Mouse (Mus musculus): ENCODE results near the gene Mbd3l1.

Mbd3l1 gene

GRCm38 (mm10) chr9:18478168-18478567, at the start of gene Mbd3l1, which contains the start of gene Zfp558:
TSS of gene Mbd3l1 (plus strand) at chr9:18478359.
TSS of gene Zfp558 (minus strand) at chr9:18478268.
- DNase-seq (ENCODE audit: low read depth, low spot score): no peak

- DNase-seq (ENCODE audit: low read depth, low spot score): no peak
Measured at GRCm38 (mm10) chr9:18430354-18430753, 47.8 kb upstream of the Mbd3l1 start, which contains the start of gene Mbd3l2. TSS of gene Mbd3l2 (plus strand) at chr9:18430654.

GRCm38 (mm10) chr9:18431687-18432086, 46.5 kb upstream of the Mbd3l1 start:
- DNase-seq (ENCODE audit: low read depth, low spot score): no peak

- no peak for DNase-seq (ENCODE audit: low read depth, low spot score)
Measured at GRCm38 (mm10) chr9:18456520-18456919, 21.6 kb upstream of the Mbd3l1 start.

GRCm38 (mm10) chr9:18467350-18467749, 10.8 kb upstream of the Mbd3l1 start:
- no peak for DNase-seq (ENCODE audit: low read depth, low spot score)

- DNase-seq (ENCODE audit: low read depth, low spot score): no peak
Measured at GRCm38 (mm10) chr9:18468005-18468404, 10.2 kb upstream of the Mbd3l1 start.

GRCm38 (mm10) chr9:18473324-18474128, 4.6 kb upstream of the Mbd3l1 start:
- DNase-seq (ENCODE audit: low read depth, low spot score): peak; percentile 52

- DNase-seq (ENCODE audit: low read depth, low spot score): no peak
Measured at GRCm38 (mm10) chr9:18508098-18508497, 29.9 kb downstream of the Mbd3l1 start.

Measured in WW6 (cell line).